Mouse (Mus musculus): Measurements from ENCODE around the gene Grik2.

The Grik2 gene

GRCm38 (mm10) chr10:49788381-49788906 is at the start of gene Grik2:
Gene Grik2 (minus strand): TSS chr10:49788766.
- DNase-seq (ENCODE audit: low read depth, low spot score), result no peak

- DNase-seq (ENCODE audit: low read depth, low spot score), result no peak
These were observed 45.8 kb upstream of the Grik2 start for GRCm38 (mm10) chr10:49834392-49834791.

GRCm38 (mm10) chr10:49807276-49807675 is 18.7 kb upstream of the Grik2 start:
- no peak for DNase-seq (ENCODE audit: low read depth, low spot score)

GRCm38 (mm10) chr10:49801001-49801400 is 12.4 kb upstream of the Grik2 start:
- DNase-seq (ENCODE audit: low read depth, low spot score), result no peak

- no peak for DNase-seq (ENCODE audit: low read depth, low spot score)
These were observed 5.6 kb upstream of the Grik2 start for GRCm38 (mm10) chr10:49794129-49794528.

- DNase-seq (ENCODE audit: low read depth, low spot score), result no peak
These were observed 1.8 kb upstream of the Grik2 start for GRCm38 (mm10) chr10:49790326-49790725.

- no peak for DNase-seq (ENCODE audit: low read depth, low spot score)
These were observed 1.1 kb upstream of the Grik2 start for GRCm38 (mm10) chr10:49789711-49790110.

GRCm38 (mm10) chr10:49788914-49789313 is 348 bp upstream of the Grik2 start:
- no peak for DNase-seq (ENCODE audit: low read depth, low spot score)

- no peak for DNase-seq (ENCODE audit: low read depth, low spot score)
These were observed 1.9 kb downstream of the Grik2 start for GRCm38 (mm10) chr10:49786630-49787029.

GRCm38 (mm10) chr10:49785477-49785876 is 3.1 kb downstream of the Grik2 start:
- DNase-seq (ENCODE audit: low read depth, low spot score), result no peak

GRCm38 (mm10) chr10:49784831-49785230 is 3.7 kb downstream of the Grik2 start:
- peak; percentile 84 for DNase-seq (ENCODE audit: low read depth, low spot score)

- DNase-seq (ENCODE audit: low read depth, low spot score), result no peak
These were observed 5.5 kb downstream of the Grik2 start for GRCm38 (mm10) chr10:49782741-49783691.

- DNase-seq (ENCODE audit: low read depth, low spot score), result no peak
These were observed 6.5 kb downstream of the Grik2 start for GRCm38 (mm10) chr10:49782061-49782460.

- DNase-seq (ENCODE audit: low read depth, low spot score), result no peak
These were observed 8.1 kb downstream of the Grik2 start for GRCm38 (mm10) chr10:49780430-49780829.

- no peak for DNase-seq (ENCODE audit: low read depth, low spot score)
These were observed 19.7 kb downstream of the Grik2 start for GRCm38 (mm10) chr10:49768897-49769296.

GRCm38 (mm10) chr10:49767556-49767955 is 21.0 kb downstream of the Grik2 start:
- no peak for DNase-seq (ENCODE audit: low read depth, low spot score)

- no peak for DNase-seq (ENCODE audit: low read depth, low spot score)
These were observed 26.0 kb downstream of the Grik2 start for GRCm38 (mm10) chr10:49762607-49763006.

- no peak for DNase-seq (ENCODE audit: low read depth, low spot score)
These were observed 36.8 kb downstream of the Grik2 start for GRCm38 (mm10) chr10:49751769-49752168.

- DNase-seq (ENCODE audit: low read depth, low spot score), result no peak
These were observed 56.7 kb downstream of the Grik2 start for GRCm38 (mm10) chr10:49731841-49732240.

- no peak for DNase-seq (ENCODE audit: low read depth, low spot score)
These were observed 64.9 kb downstream of the Grik2 start for GRCm38 (mm10) chr10:49723706-49724105.

- DNase-seq (ENCODE audit: low read depth, low spot score), result no peak
These were observed 71.7 kb downstream of the Grik2 start for GRCm38 (mm10) chr10:49716856-49717255.

GRCm38 (mm10) chr10:49709748-49710147 is 78.8 kb downstream of the Grik2 start:
- no peak for DNase-seq (ENCODE audit: low read depth, low spot score)

- DNase-seq (ENCODE audit: low read depth, low spot score), result no peak
These were observed 84.1 kb downstream of the Grik2 start for GRCm38 (mm10) chr10:49704446-49704845.

Data from telencephalon, adult 2 months (tissue).